Mouse (Mus musculus): Measurements from ENCODE around the gene Pgc. TPM values are rescaled to one million over a fixed set of nuclear protein-coding genes. Genes with fewer than 3 reads are reported as not detected.

The Pgc gene
- total and polyA plus RNA-seq, 2 experiments = 0.26 TPM; not detected in 1

DNA sequence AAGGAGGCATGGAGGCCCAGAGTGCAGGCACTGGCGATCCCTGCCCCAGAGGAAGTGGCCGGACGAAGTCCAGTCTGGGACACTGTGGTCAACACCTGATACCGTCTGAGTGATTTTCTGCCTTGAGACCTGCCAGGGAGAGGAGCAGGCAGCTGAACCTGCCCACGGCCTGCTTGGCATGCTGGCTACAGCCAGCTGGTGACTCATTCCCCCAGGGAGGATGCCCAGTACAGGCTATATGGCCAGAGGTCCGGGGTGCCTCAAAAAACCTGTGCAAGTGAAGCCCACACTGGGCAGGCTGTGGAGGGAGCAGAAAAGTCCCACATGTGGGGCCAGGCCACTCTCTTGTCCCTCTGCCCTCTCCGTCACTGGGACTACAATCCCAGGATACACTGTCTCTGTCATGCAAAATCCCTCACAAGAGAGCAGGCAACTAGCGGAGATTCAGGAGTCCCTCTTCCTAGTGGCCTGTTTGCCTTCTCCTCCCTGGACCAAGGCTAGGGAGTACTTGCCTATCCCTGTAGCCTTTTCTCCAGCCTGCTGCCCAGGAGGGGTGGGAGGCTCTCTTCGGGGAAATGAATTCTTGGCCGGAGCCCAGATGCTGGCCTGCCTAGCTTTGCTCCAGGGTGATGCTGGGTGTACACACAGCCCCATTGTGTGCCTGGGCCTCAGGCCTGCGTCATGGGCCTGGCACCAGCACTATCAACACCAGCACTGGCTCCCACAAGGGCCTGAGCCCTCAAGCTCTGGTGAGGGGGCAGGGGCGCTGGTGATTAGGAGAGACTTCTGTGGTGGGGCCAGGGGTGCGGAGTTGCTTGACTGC, 36.1 kb downstream of the Pgc start:
- peak overlapping the region; percentile 42 for H3K9ac ChIP-seq (ENCODE audit: low read depth, low read length)
- H3K27ac ChIP-seq (replicated peaks; ENCODE audit: insufficient read depth, low read depth, low read length) = peak overlapping the region; percentile 92
- H3K4me3 ChIP-seq (ENCODE audit: insufficient read depth, low read depth, low read length) = no peak overlapping the region
- no peaks in the 10 kb centered on the region for H3K27me3 ChIP-seq (ENCODE audit: control insufficient read depth, insufficient read depth, low read length)
- peak; percentile 90 for DNase-seq (ENCODE audit: extremely low read depth, low read depth, low spot score)
- H3K79me2 ChIP-seq (ENCODE audit: control insufficient read depth, insufficient read depth, low read length) = peaks cover 20% of the 10 kb centered on the region
- peaks cover 25% of the 10 kb centered on the region for H3K4me1 ChIP-seq (ENCODE audit: control insufficient read depth, insufficient read depth, low read length)
- 36% methylated on average over 13 of the region's 13 CpGs for WGBS
- H3K36me3 ChIP-seq (ENCODE audit: control insufficient read depth, insufficient read depth, low read length) = no peaks in the 10 kb centered on the region
- TF ChIP-seq CTCF (IDR thresholded peaks at IDR 0.05; ENCODE audit: low read depth, low read length) = no peak
- TF ChIP-seq POLR2A (IDR thresholded peaks at IDR 0.05; ENCODE audit: extremely low read depth, insufficient read depth, low read length) = no peak

- no peak for DNase-seq (ENCODE audit: extremely low read depth, low read depth, low spot score)
- 81% methylated on average over 4 of the region's 4 CpGs for WGBS
- Histone ChIP-seq H3K27ac (replicated peaks; ENCODE audit: insufficient read depth, low read depth, low read length) (no peak overlapping the region; the same call in 1 of the 2 replicates), H3K79me2 (ENCODE audit: control insufficient read depth, insufficient read depth, low read length) (peaks cover 41% of the 10 kb centered on the region), H3K9ac (ENCODE audit: low read depth, low read length) (no peak overlapping the region), H3K4me3 (ENCODE audit: insufficient read depth, low read depth, low read length) (no peak overlapping the region), H3K27me3 (ENCODE audit: control insufficient read depth, insufficient read depth, low read length) (no peaks in the 10 kb centered on the region), H3K36me3 (ENCODE audit: control insufficient read depth, insufficient read depth, low read length) (no peaks in the 10 kb centered on the region), H3K4me1 (ENCODE audit: control insufficient read depth, insufficient read depth, low read length) (peaks cover 20% of the 10 kb centered on the region)
- TF ChIP-seq CTCF (IDR thresholded peaks at IDR 0.05; ENCODE audit: low read depth, low read length) = no peak
Measured at GRCm38 (mm10) chr17:47765986-47766385, 39.3 kb downstream of the Pgc start.

DNA sequence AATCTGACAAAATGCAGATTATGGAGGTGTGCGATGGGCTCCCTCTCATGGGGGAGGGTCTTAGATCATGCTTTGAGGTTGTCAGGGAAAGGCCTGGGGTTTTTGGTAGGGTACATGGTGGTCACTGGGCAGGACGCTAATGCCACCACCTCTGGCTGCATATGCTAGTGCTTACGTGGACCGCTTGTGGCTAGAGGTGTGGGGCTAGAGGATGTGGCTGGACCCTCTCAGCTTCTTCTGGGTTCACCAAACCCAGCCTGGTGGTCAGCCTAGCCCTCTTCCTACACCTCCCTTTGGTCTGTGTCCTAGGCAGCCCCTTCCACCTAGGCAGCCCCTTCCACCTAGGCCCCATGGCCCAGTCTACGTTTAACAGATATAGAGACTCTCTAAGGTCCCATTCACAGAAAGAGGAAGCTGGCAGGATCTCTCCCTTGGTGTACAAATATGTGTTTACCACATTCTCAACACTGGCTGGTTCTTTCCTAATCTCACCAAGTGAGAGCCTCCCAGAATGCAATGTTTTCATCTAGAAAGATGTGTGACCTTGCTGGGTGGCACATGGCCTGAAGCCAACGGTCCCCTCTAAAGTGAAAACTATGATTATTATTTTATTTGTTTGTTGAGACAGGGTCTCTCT, 39.9 kb downstream of the Pgc start:
- Histone ChIP-seq H3K4me1 (ENCODE audit: control insufficient read depth, insufficient read depth, low read length) (peaks cover 16% of the 10 kb centered on the region), H3K79me2 (ENCODE audit: control insufficient read depth, insufficient read depth, low read length) (peaks cover 44% of the 10 kb centered on the region), H3K4me3 (ENCODE audit: insufficient read depth, low read depth, low read length) (no peak overlapping the region), H3K27ac (replicated peaks; ENCODE audit: insufficient read depth, low read depth, low read length) (peak overlapping the region; percentile 32), H3K27me3 (ENCODE audit: control insufficient read depth, insufficient read depth, low read length) (no peaks in the 10 kb centered on the region), H3K36me3 (ENCODE audit: control insufficient read depth, insufficient read depth, low read length) (no peaks in the 10 kb centered on the region), H3K9ac (ENCODE audit: low read depth, low read length) (no peak overlapping the region)
- TF ChIP-seq POLR2A (IDR thresholded peaks at IDR 0.05; ENCODE audit: extremely low read depth, insufficient read depth, low read length) = no peak
- TF ChIP-seq CTCF (IDR thresholded peaks at IDR 0.05; ENCODE audit: low read depth, low read length) = no peak
- no peak for DNase-seq (ENCODE audit: extremely low read depth, low read depth, low spot score)
- 86% methylated on average over 6 of the region's 6 CpGs for WGBS

- H3K4me1 ChIP-seq (ENCODE audit: control insufficient read depth, insufficient read depth, low read length) = peaks cover 16% of the 10 kb centered on the region
- H3K27me3 ChIP-seq (ENCODE audit: control insufficient read depth, insufficient read depth, low read length) = no peaks in the 10 kb centered on the region
- no peak for TF ChIP-seq CTCF (IDR thresholded peaks at IDR 0.05; ENCODE audit: low read depth, low read length)
- no peak for TF ChIP-seq POLR2A (IDR thresholded peaks at IDR 0.05; ENCODE audit: extremely low read depth, insufficient read depth, low read length)
- no peak overlapping the region for H3K4me3 ChIP-seq (ENCODE audit: insufficient read depth, low read depth, low read length)
- no peak for DNase-seq (ENCODE audit: extremely low read depth, low read depth, low spot score)
- 85% methylated on average over 2 of the region's 2 CpGs for WGBS
- H3K79me2 ChIP-seq (ENCODE audit: control insufficient read depth, insufficient read depth, low read length) = peaks cover 44% of the 10 kb centered on the region
- H3K9ac ChIP-seq (ENCODE audit: low read depth, low read length) = no peak overlapping the region
- H3K27ac ChIP-seq (replicated peaks; ENCODE audit: insufficient read depth, low read depth, low read length) = peak overlapping the region; percentile 32; the same call in 1 of the 2 replicates
- no peaks in the 10 kb centered on the region for H3K36me3 ChIP-seq (ENCODE audit: control insufficient read depth, insufficient read depth, low read length)
Measured at GRCm38 (mm10) chr17:47767081-47767455, 40.4 kb downstream of the Pgc start.

DNA sequence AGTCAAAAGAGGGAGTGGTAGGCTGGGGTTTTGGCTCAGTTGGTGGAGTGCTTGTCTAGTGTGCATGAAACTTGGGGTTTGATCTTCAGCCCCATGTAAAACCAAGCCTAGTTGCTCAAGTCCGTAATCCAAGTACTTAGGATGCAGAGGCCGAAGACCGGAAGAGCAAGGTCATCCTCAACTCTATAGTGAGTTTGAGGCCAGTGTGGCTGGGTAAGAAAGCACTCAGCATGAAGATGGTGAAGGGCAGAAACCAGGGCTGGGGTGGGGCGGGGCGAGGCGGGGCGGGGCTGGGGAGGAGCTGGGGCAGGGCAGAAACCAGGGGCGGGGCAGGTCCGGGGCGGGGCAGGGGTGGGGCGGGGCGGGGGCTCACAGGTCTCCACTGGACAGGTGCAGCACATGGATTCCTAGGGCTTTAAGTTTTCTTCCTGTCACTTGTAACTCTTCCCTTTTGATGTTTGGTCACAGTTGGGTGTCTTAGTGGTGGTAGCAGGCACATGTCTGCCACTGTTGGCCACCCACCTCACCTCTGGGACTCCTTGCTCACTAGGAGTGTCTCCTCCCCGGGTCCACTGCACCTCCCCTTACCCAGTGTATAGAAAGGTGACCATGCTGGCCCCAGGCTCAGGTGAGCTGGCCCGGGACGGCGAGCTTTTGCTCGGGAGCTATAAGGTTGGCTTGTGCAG, 41.0 kb downstream of the Pgc start:
- H3K9ac ChIP-seq (ENCODE audit: low read depth, low read length) = no peak overlapping the region
- TF ChIP-seq POLR2A (IDR thresholded peaks at IDR 0.05; ENCODE audit: extremely low read depth, insufficient read depth, low read length) (no peak), CTCF (IDR thresholded peaks at IDR 0.05; ENCODE audit: low read depth, low read length) (no peak)
- no peak for DNase-seq (ENCODE audit: extremely low read depth, low read depth, low spot score)
- H3K4me3 ChIP-seq (ENCODE audit: insufficient read depth, low read depth, low read length) = no peak overlapping the region
- peaks cover 12% of the 10 kb centered on the region for H3K4me1 ChIP-seq (ENCODE audit: control insufficient read depth, insufficient read depth, low read length)
- no peaks in the 10 kb centered on the region for H3K36me3 ChIP-seq (ENCODE audit: control insufficient read depth, insufficient read depth, low read length)
- H3K27ac ChIP-seq (replicated peaks; ENCODE audit: insufficient read depth, low read depth, low read length) = peak overlapping the region; percentile 32; the same call in 1 of the 2 replicates
- H3K27me3 ChIP-seq (ENCODE audit: control insufficient read depth, insufficient read depth, low read length) = no peaks in the 10 kb centered on the region
- 80% methylated on average over 13 of the region's 17 CpGs for WGBS
- peaks cover 44% of the 10 kb centered on the region for H3K79me2 ChIP-seq (ENCODE audit: control insufficient read depth, insufficient read depth, low read length)

Measured in liver, adult 2 months (tissue).